22 mouse cellular contexts compared by ENCODE assay signal in the genomic region with DNA sequence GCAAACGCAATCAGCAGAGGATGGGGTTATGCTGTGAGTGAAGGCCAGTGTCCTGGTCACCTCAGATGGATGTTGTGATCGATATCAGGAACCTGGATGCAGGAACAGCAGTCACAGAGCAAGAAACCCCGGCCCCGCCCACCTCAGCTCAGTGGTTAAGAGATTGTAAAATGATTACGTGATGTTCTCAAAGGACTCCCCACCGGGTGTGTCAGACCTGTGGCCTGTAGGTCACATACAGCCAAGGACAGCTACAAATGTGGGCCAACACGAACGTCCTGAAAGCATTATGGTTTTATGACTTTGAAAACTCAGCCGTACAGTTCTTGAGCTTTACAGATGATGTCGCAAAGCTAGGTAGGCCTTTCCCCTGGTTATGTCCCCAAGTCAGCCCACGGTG. TPM values are rescaled to one million over a fixed set of nuclear protein-coding genes. Genes with fewer than 3 reads are reported as not detected.
DNase-seq lines count a peak whose midpoint lies in the region; ATAC-seq lines count a peak whose summit lies in the region.
"Had no signal": no experiment of that assay in that cellular context is flagged by ENCODE, and none has a peak within 500 bp of the region (broad histone marks: within the 10 kb centered on the region; RNA-seq: fewer than 3 reads in every experiment).

No protein-coding gene starts in this region.

- peaks cover 4% of the 10 kb centered on the region; the same call in 1 of the 2 replicates for H3K9me3 ChIP-seq in intestine, embryonic 14.5 days (ENCODE audit: control insufficient read depth, low read length)
- H3K9me3 ChIP-seq in intestine, embryonic 16.5 days (ENCODE audit: control insufficient read depth, low read length): no peaks in the 10 kb centered on the region
- no peaks in the 10 kb centered on the region for H3K9me3 ChIP-seq in liver, embryonic 11.5 days (ENCODE audit: control insufficient read depth, low read length)
- H3K9me3 ChIP-seq: embryonic facial prominence, embryonic 10.5 days; forebrain, embryonic 13.5 days; forebrain, embryonic 15.5 days; G1E had no signal

- no peak overlapping the region for H3K27ac ChIP-seq in intestine, embryonic 14.5 days (ENCODE audit: low read depth)
- H3K27ac ChIP-seq in intestine, embryonic 16.5 days (ENCODE audit: low read length): peak overlapping the region; percentile 83
- H3K27ac ChIP-seq in liver, embryonic 11.5 days (ENCODE audit: low read depth, low read length): no peak overlapping the region
- H3K27ac ChIP-seq: embryonic facial prominence, embryonic 10.5 days; embryonic facial prominence, embryonic 12.5 days; forebrain, embryonic 13.5 days; forebrain, embryonic 15.5 days had no signal

- no peak overlapping the region for H3K4me3 ChIP-seq in intestine, embryonic 14.5 days (ENCODE audit: low read depth, low read length)
- H3K4me3 ChIP-seq in intestine, embryonic 16.5 days (ENCODE audit: low read length): no peak overlapping the region
- H3K4me3 ChIP-seq in liver, embryonic 11.5 days (ENCODE audit: low read depth, low read length): no peak overlapping the region
- H3K4me3 ChIP-seq: embryonic facial prominence, embryonic 10.5 days; embryonic facial prominence, embryonic 12.5 days; forebrain, embryonic 13.5 days; forebrain, embryonic 15.5 days had no signal

- DNase-seq in cerebellum, adult 11-12 months: peak; percentile 18
- DNase-seq in cerebellum, postnatal 36 days: no peak
- no peak for DNase-seq in intestine, embryonic 14.5 days (ENCODE audit: low spot score)
- DNase-seq in liver, embryonic 11.5 days (ENCODE audit: low spot score): no peak
- no peak for DNase-seq in layer of hippocampus, adult 8-10 months (ENCODE audit: low spot score in 2 of 2)
- DNase-seq: adrenal gland, adult 8-10 months; adrenal gland, postnatal 14 days; adrenal gland, postnatal 36 days; B cell, adult 2 months; cerebellum, adult 9-10 months; cerebellum, postnatal 14 days; forebrain, postnatal 0 days had no signal

- no peak overlapping the region for H3K9ac ChIP-seq in intestine, embryonic 14.5 days (ENCODE audit: low read length)
- no peak overlapping the region for H3K9ac ChIP-seq in intestine, embryonic 16.5 days (ENCODE audit: low read depth, low read length)
- H3K9ac ChIP-seq in liver, embryonic 11.5 days (ENCODE audit: low read depth, low read length): no peak overlapping the region
- H3K9ac ChIP-seq: embryonic facial prominence, embryonic 12.5 days; forebrain, embryonic 13.5 days; forebrain, embryonic 15.5 days; forebrain, postnatal 0 days had no signal

- no peak overlapping the region for H3K4me2 ChIP-seq in intestine, embryonic 14.5 days (ENCODE audit: low read length)
- H3K4me2 ChIP-seq in intestine, embryonic 16.5 days (ENCODE audit: low read depth, low read length): no peak overlapping the region
- H3K4me2 ChIP-seq in liver, embryonic 11.5 days: no peak overlapping the region
- H3K4me2 ChIP-seq: embryonic facial prominence, embryonic 12.5 days; forebrain, embryonic 13.5 days; forebrain, embryonic 15.5 days had no signal

- H3K4me1 ChIP-seq in intestine, embryonic 14.5 days (replicated peaks; ENCODE audit: control insufficient read depth, insufficient read depth, low read length): no peaks in the 10 kb centered on the region
- H3K4me1 ChIP-seq in intestine, embryonic 16.5 days (ENCODE audit: control insufficient read depth, insufficient read depth, low read length): peaks cover 23% of the 10 kb centered on the region
- H3K4me1 ChIP-seq in liver, embryonic 11.5 days (replicated peaks; ENCODE audit: control insufficient read depth, insufficient read depth, low read length): no peaks in the 10 kb centered on the region
- H3K4me1 ChIP-seq: embryonic facial prominence, embryonic 12.5 days had no signal

- WGBS in intestine, embryonic 14.5 days: 77% methylated on average over 11 of the region's 11 CpGs
- WGBS in intestine, embryonic 16.5 days: 63% methylated on average over 11 of the region's 11 CpGs
- 77% methylated on average over 11 of the region's 11 CpGs for WGBS in liver, embryonic 11.5 days

- H3K27me3 ChIP-seq in intestine, embryonic 14.5 days (replicated peaks; ENCODE audit: control insufficient read depth, insufficient read depth, low read length): no peaks in the 10 kb centered on the region
- H3K27me3 ChIP-seq in intestine, embryonic 16.5 days (replicated peaks; ENCODE audit: control insufficient read depth, insufficient read depth, low read length): no peaks in the 10 kb centered on the region
- H3K27me3 ChIP-seq in liver, embryonic 11.5 days (replicated peaks; ENCODE audit: control insufficient read depth, insufficient read depth, low read length): no peaks in the 10 kb centered on the region
- H3K27me3 ChIP-seq: CH12.LX; embryonic facial prominence, embryonic 12.5 days; forebrain, embryonic 13.5 days; forebrain, embryonic 15.5 days; Patski had no signal

- 0 out of 2 replicates have a peak, but pooled peaks have one; percentile 33 for ATAC-seq in intestine, embryonic 14.5 days (replicated peaks; ENCODE audit: low FRiP score, low TSS enrichment, low read depth)
- peak; percentile 90 for ATAC-seq in intestine, embryonic 16.5 days
- ATAC-seq in liver, embryonic 11.5 days (replicated peaks; ENCODE audit: low FRiP score): no peak
- ATAC-seq: activated CD4-positive, CD25-positive, alpha-beta regulatory T cell, adult 4 months; CD4-positive, CD25-positive, alpha-beta regulatory T cell, adult 4 months; forebrain, embryonic 13.5 days; forebrain, embryonic 15.5 days; forebrain, postnatal 0 days; Patski had no signal

- no peaks in the 10 kb centered on the region for H3K36me3 ChIP-seq in intestine, embryonic 14.5 days (ENCODE audit: control insufficient read depth, insufficient read depth, low read length)
- no peaks in the 10 kb centered on the region; the same call in 1 of the 2 replicates for H3K36me3 ChIP-seq in intestine, embryonic 16.5 days (ENCODE audit: control insufficient read depth, insufficient read depth, low read length)
- H3K36me3 ChIP-seq in liver, embryonic 11.5 days (ENCODE audit: control insufficient read depth, insufficient read depth, low read length): peaks cover 4% of the 10 kb centered on the region; the same call in 1 of the 2 replicates
- H3K36me3 ChIP-seq: embryonic facial prominence, embryonic 12.5 days; G1E had no signal

RNA-seq across cellular contexts. Expression of a gene that starts 15.3 kb away (rescaled TPM):
- polyA plus RNA-seq in intestine, embryonic 14.5 days (2014; fragmentation: Nextera tagmentation; extraction: Ambion mirVana): 55.6 and 68.3 TPM in 2 replicates
- polyA plus RNA-seq in intestine, embryonic 16.5 days (2015; fragmentation: Nextera tagmentation; extraction: Ambion mirVana): 272 and 331 TPM in 2 replicates
- polyA plus RNA-seq in liver, embryonic 11.5 days (2014; fragmentation: Nextera tagmentation; extraction: Ambion mirVana): 42.8 and 47.2 TPM in 2 replicates
- 100 to 1,000 TPM in 2 of 4 experiments, 10 to 100 TPM in 2; 71.2 to 114 (median 102) TPM for total RNA-seq in layer of hippocampus, adult 8-10 months (2022)
- polyA plus RNA-seq: G1E had no signal
